Mouse (Mus musculus) neural tube, embryonic 11.5 days (tissue): ENCODE measurements at regions not wholly inside any gene's neighbourhood (a gene's known extent, or its start where the extent isn't known, plus 50 kb on each side); places are given as distances from the start of the nearest gene placed in this dataset.

ENCODE experiments used
- ATAC-seq: fragments of 200-750 bp; cut with Nextera tagmentation; 2 replicates; pipeline ENCODE4 v1.8.0; 2017; ENCODE audit warnings: moderate number of reproducible peaks, mild to moderate bottlenecking, moderate TSS enrichment, moderate library complexity; ENCODE audit not compliant: insufficient read depth, low FRiP score, low TSS enrichment
- DNase-seq: peaks from one replicate; pipeline ENCODE4 v3.0.0-alpha.2; 2015; ENCODE audit warnings: low spot score
- H3K27ac ChIP-seq: fragments of 300-500 bp; sonication (generic); 2 replicates; pipeline ENCODE4 v1.5.1; 2014; ENCODE audit warnings: low read depth, mild to moderate bottlenecking, low read length
- H3K27me3 ChIP-seq: fragments of 300-500 bp; sonication (generic); 2 replicates; pipeline ENCODE4 v1.6.1; 2014; ENCODE audit warnings: mild to moderate bottlenecking, low read length, mixed read lengths; ENCODE audit not compliant: control insufficient read depth, insufficient read depth
- H3K36me3 ChIP-seq: fragments of 300-500 bp; sonication (generic); 2 replicates; pipeline ENCODE4 v1.6.1; 2014; ENCODE audit warnings: mild to moderate bottlenecking, low read length, moderate library complexity, mixed read lengths; ENCODE audit not compliant: control insufficient read depth, insufficient read depth
- H3K4me1 ChIP-seq: fragments of 300-500 bp; sonication (generic); 2 replicates; pipeline ENCODE4 v1.6.1; 2014; ENCODE audit warnings: low read length, mixed read lengths; ENCODE audit not compliant: control insufficient read depth, insufficient read depth
- H3K4me2 ChIP-seq: fragments of 300-500 bp; sonication (generic); 2 replicates; pipeline ENCODE4 v1.6.1; 2014; ENCODE audit warnings: low read depth, mild to moderate bottlenecking, moderate library complexity
- H3K4me3 ChIP-seq: fragments of 300-500 bp; sonication (generic); 2 replicates; pipeline ENCODE4 v1.5.1; 2014; ENCODE audit warnings: low read depth, low read length
- H3K9ac ChIP-seq: fragments of 300-500 bp; sonication (generic); 2 replicates; pipeline ENCODE4 v1.6.1; 2014; ENCODE audit warnings: mild to moderate bottlenecking, low read length
- H3K9me3 ChIP-seq: fragments of 300-500 bp; sonication (generic); 2 replicates; pipeline ENCODE4 v1.6.1; 2016; ENCODE audit warnings: low read length; ENCODE audit not compliant: control insufficient read depth
- WGBS: fragments of 180-500 bp; shearing (Covaris S2); extraction: QIAGEN DNeasy Blood & Tissue Kit; methylation state at CpG from one replicate; pipeline ENCODE4 v1.1.7; 2014; 5-methylcytosine and 5-hydroxymethylcytosine counted together

GRCm38 (mm10) chr9:87387516-87387915, 132.2 kb upstream of the Cep162 start:
- H3K4me1 ChIP-seq, result no peaks in the 10 kb centered on the region
- no peak overlapping the region for H3K4me3 ChIP-seq
- no peaks in the 10 kb centered on the region for H3K36me3 ChIP-seq
- H3K9ac ChIP-seq, result no peak overlapping the region
- no peak overlapping the region for H3K4me2 ChIP-seq
- no peaks in the 10 kb centered on the region for H3K9me3 ChIP-seq
- 71% methylated on average over 5 of the region's 5 CpGs for WGBS
- DNase-seq (no peak), ATAC-seq (no peak)
- H3K27ac ChIP-seq, result no peak overlapping the region
- no peaks in the 10 kb centered on the region for H3K27me3 ChIP-seq

GRCm38 (mm10) chr9:87383513-87383912, 128.2 kb upstream of the Cep162 start:
- Histone ChIP-seq H3K27ac (no peak overlapping the region), H3K9ac (no peak overlapping the region), H3K36me3 (no peaks in the 10 kb centered on the region), H3K4me1 (no peaks in the 10 kb centered on the region), H3K4me2 (no peak overlapping the region), H3K9me3 (no peaks in the 10 kb centered on the region), H3K4me3 (no peak overlapping the region), H3K27me3 (no peaks in the 10 kb centered on the region)
- WGBS, result 91% methylated on average over 3 of the region's 3 CpGs
- ATAC-seq (no peak), DNase-seq (no peak)

- 84% methylated on average over 7 of the region's 7 CpGs for WGBS
- H3K9me3 ChIP-seq, result no peaks in the 10 kb centered on the region
- no peak overlapping the region for H3K4me3 ChIP-seq
- no peak for DNase-seq
- ATAC-seq, result peak; percentile 13; the same call in 1 of the 2 replicates
- H3K4me1 ChIP-seq, result no peaks in the 10 kb centered on the region
- no peak overlapping the region for H3K9ac ChIP-seq
- H3K27me3 ChIP-seq, result no peaks in the 10 kb centered on the region
- H3K4me2 ChIP-seq, result no peak overlapping the region
- H3K27ac ChIP-seq, result no peak overlapping the region
- H3K36me3 ChIP-seq, result no peaks in the 10 kb centered on the region
These were observed 122.6 kb upstream of the Cep162 start for GRCm38 (mm10) chr9:87377921-87378320.

GRCm38 (mm10) chr9:87376731-87377310, 121.5 kb upstream of the Cep162 start:
- H3K9me3 ChIP-seq, result no peaks in the 10 kb centered on the region
- H3K4me3 ChIP-seq, result no peak overlapping the region
- DNase-seq (no peak), ATAC-seq (no peak)
- no peak overlapping the region for H3K27ac ChIP-seq
- H3K36me3 ChIP-seq, result no peaks in the 10 kb centered on the region
- 83% methylated on average over 10 of the region's 10 CpGs for WGBS
- H3K4me1 ChIP-seq, result no peaks in the 10 kb centered on the region
- H3K27me3 ChIP-seq, result no peaks in the 10 kb centered on the region
- no peak overlapping the region for H3K9ac ChIP-seq
- no peak overlapping the region for H3K4me2 ChIP-seq

DNA sequence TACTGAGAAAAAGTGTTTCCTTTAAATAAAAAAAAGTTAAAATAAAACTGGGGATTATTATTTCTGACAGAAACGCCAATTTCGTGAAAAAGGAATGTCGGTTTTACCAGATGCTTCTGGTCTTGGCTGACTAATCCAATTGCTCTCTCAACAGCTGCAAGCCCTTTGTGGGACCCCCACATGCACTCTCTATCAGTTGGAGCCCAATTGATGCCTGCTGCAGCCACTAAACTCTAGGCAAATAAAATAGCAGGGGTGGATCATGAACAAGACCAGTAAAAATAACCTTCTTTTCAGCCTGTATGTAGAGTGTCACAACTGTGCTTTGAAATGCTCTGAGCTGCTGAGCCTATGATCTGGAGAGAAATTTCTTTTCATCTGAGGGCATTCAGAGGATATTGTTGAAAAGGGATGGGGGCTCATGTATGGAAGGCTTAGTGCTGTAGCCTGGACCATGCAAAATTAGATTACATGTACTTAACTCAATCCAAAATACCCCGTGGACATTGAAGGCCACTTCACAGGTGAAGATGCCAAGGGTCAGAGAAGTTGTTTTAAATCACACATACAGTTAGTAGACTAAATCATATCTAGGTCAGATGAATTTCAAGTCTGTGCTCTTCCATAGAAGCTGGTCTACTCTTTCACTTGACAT, 117.0 kb upstream of the Cep162 start:
- Histone ChIP-seq H3K27me3 (no peaks in the 10 kb centered on the region), H3K27ac (no peak overlapping the region), H3K4me1 (no peaks in the 10 kb centered on the region), H3K4me2 (no peak overlapping the region), H3K9ac (no peak overlapping the region), H3K9me3 (no peaks in the 10 kb centered on the region), H3K4me3 (no peak overlapping the region), H3K36me3 (no peaks in the 10 kb centered on the region)
- WGBS, result 61% methylated on average over 4 of the region's 4 CpGs
- DNase-seq (no peak), ATAC-seq (no peak)

DNA sequence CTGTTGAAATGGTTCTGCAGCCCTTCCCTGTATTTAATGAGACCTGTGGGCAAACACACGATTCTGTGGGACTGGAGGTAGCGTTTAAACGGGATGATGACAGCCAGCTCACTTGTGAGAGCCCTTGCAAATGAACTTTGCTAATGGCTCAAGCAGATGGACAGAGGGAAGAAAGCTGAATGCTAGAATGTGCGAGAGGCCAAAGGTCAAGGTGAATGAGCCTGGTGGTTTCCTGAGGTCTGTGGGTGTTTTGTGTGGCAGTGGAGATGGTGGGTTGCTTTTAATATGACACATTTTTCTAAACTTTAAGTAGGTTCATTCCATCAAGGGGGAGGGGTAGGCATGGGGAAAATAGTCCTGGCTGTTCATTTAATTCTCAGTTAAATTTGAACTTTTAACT, 113.7 kb upstream of the Cep162 start:
- ATAC-seq (no peak), DNase-seq (no peak)
- Histone ChIP-seq H3K27ac (no peak overlapping the region), H3K4me2 (no peak overlapping the region), H3K36me3 (no peaks in the 10 kb centered on the region), H3K4me3 (no peak overlapping the region), H3K9ac (no peak overlapping the region), H3K4me1 (no peaks in the 10 kb centered on the region), H3K9me3 (no peaks in the 10 kb centered on the region), H3K27me3 (no peaks in the 10 kb centered on the region)
- WGBS, result 48% methylated on average over 4 of the region's 4 CpGs

- H3K27me3 ChIP-seq, result no peaks in the 10 kb centered on the region
- no peak overlapping the region for H3K27ac ChIP-seq
- ATAC-seq, result no peak
- no peak for DNase-seq
- no peak overlapping the region for H3K4me3 ChIP-seq
- no peaks in the 10 kb centered on the region for H3K4me1 ChIP-seq
- no peak overlapping the region for H3K9ac ChIP-seq
- no peaks in the 10 kb centered on the region for H3K9me3 ChIP-seq
- H3K36me3 ChIP-seq, result no peaks in the 10 kb centered on the region
- WGBS, result 81% methylated on average over 1 of the region's 1 CpGs
- H3K4me2 ChIP-seq, result no peak overlapping the region
These were observed 91.7 kb upstream of the Cep162 start for GRCm38 (mm10) chr9:87347008-87347407.

GRCm38 (mm10) chr9:87346278-87346882, 91.0 kb upstream of the Cep162 start:
- no peak for DNase-seq
- 78% methylated on average over 3 of the region's 3 CpGs for WGBS
- H3K27me3 ChIP-seq, result no peaks in the 10 kb centered on the region
- no peaks in the 10 kb centered on the region for H3K36me3 ChIP-seq
- ATAC-seq, result no peak
- H3K9me3 ChIP-seq, result no peaks in the 10 kb centered on the region
- H3K4me3 ChIP-seq, result no peak overlapping the region
- H3K4me1 ChIP-seq, result no peaks in the 10 kb centered on the region
- no peak overlapping the region for H3K9ac ChIP-seq
- no peak overlapping the region for H3K27ac ChIP-seq
- no peak overlapping the region for H3K4me2 ChIP-seq

GRCm38 (mm10) chr9:87341438-87341837, 86.1 kb upstream of the Cep162 start:
- DNase-seq (no peak), ATAC-seq (no peak)
- H3K36me3 ChIP-seq, result no peaks in the 10 kb centered on the region
- no peaks in the 10 kb centered on the region for H3K9me3 ChIP-seq
- H3K27ac ChIP-seq, result no peak overlapping the region
- H3K4me2 ChIP-seq, result no peak overlapping the region
- H3K9ac ChIP-seq, result no peak overlapping the region
- no peak overlapping the region for H3K4me3 ChIP-seq
- 83% methylated on average over 5 of the region's 5 CpGs for WGBS
- H3K27me3 ChIP-seq, result no peaks in the 10 kb centered on the region
- no peaks in the 10 kb centered on the region for H3K4me1 ChIP-seq
